Mouse (Mus musculus) C2C12 (cell line): ENCODE data around the gene Glis3. TPM values are rescaled to one million over a fixed set of nuclear protein-coding genes. Genes with fewer than 3 reads are reported as not detected.

Experiments used
- H3K27me3 ChIP-seq: one replicate; pipeline ENCODE4 v1.6.1; 2011; ENCODE audit not compliant: control insufficient read depth, insufficient read depth, insufficient read length
- H3K36me3 ChIP-seq: one replicate; pipeline ENCODE4 v1.6.1; 2011; ENCODE audit not compliant: control insufficient read depth, insufficient read depth
- H3K4me3 ChIP-seq: one replicate; pipeline ENCODE4 v1.5.1; 2011; ENCODE audit warnings: mild to moderate bottlenecking, control low read depth; ENCODE audit not compliant: poor library complexity, insufficient read depth, severe bottlenecking
- H3K79me2 ChIP-seq: one replicate; pipeline ENCODE4 v1.6.1; 2011; ENCODE audit not compliant: control insufficient read depth, insufficient read depth
- H3K79me3 ChIP-seq: one replicate; pipeline ENCODE4 v1.6.1; 2011; ENCODE audit warnings: low read depth, control low read depth
- H3ac ChIP-seq: one replicate; pipeline ENCODE3; 2011; ENCODE audit warnings: low read depth; ENCODE audit not compliant: control insufficient read depth, insufficient read length
- CEBPB ChIP-seq: IDR thresholded peaks from one replicate; pipeline ENCODE4 v1.6.1; 2011; ENCODE audit warnings: low read depth, mild to moderate bottlenecking, control low read depth, moderate library complexity
- CTCF ChIP-seq: IDR thresholded peaks from one replicate; pipeline ENCODE4 v1.5.1; 2011; ENCODE audit not compliant: control insufficient read depth, insufficient read depth, insufficient read length
- FOSL1 ChIP-seq: IDR thresholded peaks from one replicate; pipeline ENCODE4 v1.8.0; 2011; ENCODE audit warnings: mild to moderate bottlenecking, low read length; ENCODE audit not compliant: poor library complexity, insufficient read depth, severe bottlenecking
- MAX ChIP-seq: IDR thresholded peaks from one replicate; pipeline ENCODE4 v1.6.1; 2011; ENCODE audit warnings: mild to moderate bottlenecking, control low read depth
- MYOD1 ChIP-seq: IDR thresholded peaks from one replicate; pipeline ENCODE4 v1.6.1; 2011; ENCODE audit warnings: low read depth; ENCODE audit not compliant: control insufficient read depth, insufficient read length
- MYOG ChIP-seq: IDR thresholded peaks from one replicate; pipeline ENCODE4 v1.6.1; 2011; ENCODE audit not compliant: control insufficient read depth, insufficient read length; ENCODE audit errors: extremely low read depth
- USF1 ChIP-seq: IDR thresholded peaks from one replicate; pipeline ENCODE4 v1.6.1; 2011; ENCODE audit warnings: low read depth, mild to moderate bottlenecking, control low read depth, moderate library complexity
- polyA plus RNA-seq: library from polyadenylated mRNA; unstranded; fragments of >200 nt; fragmentation: generic; extraction: Trizol; gene quantifications from one replicate; pipeline ENCODE4 v1.2.1, GENCODE M21; 2012; ENCODE audit warnings: missing spikeins

Gene Glis3
- polyA plus RNA-seq, 1 experiment, result 2.9 TPM

- H3K27me3 ChIP-seq, result no peaks in the 10 kb centered on the region
- H3K79me3 ChIP-seq, result no peaks in the 10 kb centered on the region
- no peak overlapping the region for H3K4me3 ChIP-seq
- no peaks in the 10 kb centered on the region for H3K79me2 ChIP-seq
- TF ChIP-seq CTCF (no peak), MYOD1 (no peak)
- H3ac ChIP-seq, result no peak overlapping the region
- H3K36me3 ChIP-seq, result no peaks in the 10 kb centered on the region
These were observed 186.1 kb downstream of the Glis3 start for GRCm38 (mm10) chr19:28493605-28494260.

GRCm38 (mm10) chr19:28478055-28478454 is 201.8 kb downstream of the Glis3 start:
- H3K4me3 ChIP-seq, result no peak overlapping the region
- H3K79me3 ChIP-seq, result no peaks in the 10 kb centered on the region
- H3K27me3 ChIP-seq, result no peaks in the 10 kb centered on the region
- no peaks in the 10 kb centered on the region for H3K36me3 ChIP-seq
- H3ac ChIP-seq, result no peak overlapping the region
- no peaks in the 10 kb centered on the region for H3K79me2 ChIP-seq
- TF ChIP-seq CTCF (no peak), USF1 (no peak), MAX (no peak), CEBPB (no peak), MYOD1 (no peak), MYOG (no peak), FOSL1 (no peak)

GRCm38 (mm10) chr19:28477326-28477863 is 202.5 kb downstream of the Glis3 start:
- H3ac ChIP-seq, result no peak overlapping the region
- H3K79me2 ChIP-seq, result no peaks in the 10 kb centered on the region
- H3K36me3 ChIP-seq, result no peaks in the 10 kb centered on the region
- H3K27me3 ChIP-seq, result no peaks in the 10 kb centered on the region
- no peaks in the 10 kb centered on the region for H3K79me3 ChIP-seq
- no peak overlapping the region for H3K4me3 ChIP-seq
- TF ChIP-seq MYOD1 (no peak), CEBPB (no peak), CTCF (no peak), USF1 (no peak), MAX (no peak), MYOG (no peak), FOSL1 (no peak)

- H3K79me2 ChIP-seq, result no peaks in the 10 kb centered on the region
- no peak overlapping the region for H3K4me3 ChIP-seq
- no peak for TF ChIP-seq CEBPB
- H3K36me3 ChIP-seq, result no peaks in the 10 kb centered on the region
- no peak overlapping the region for H3ac ChIP-seq
- no peaks in the 10 kb centered on the region for H3K27me3 ChIP-seq
- no peaks in the 10 kb centered on the region for H3K79me3 ChIP-seq
These were observed 206.3 kb downstream of the Glis3 start for GRCm38 (mm10) chr19:28473621-28474020.

- no peak overlapping the region for H3ac ChIP-seq
- TF ChIP-seq USF1 (no peak), FOSL1 (no peak), MAX (no peak), MYOD1 (no peak), CEBPB (no peak), CTCF (no peak), MYOG (no peak)
- H3K79me2 ChIP-seq, result no peaks in the 10 kb centered on the region
- H3K4me3 ChIP-seq, result no peak overlapping the region
- H3K79me3 ChIP-seq, result no peaks in the 10 kb centered on the region
- H3K27me3 ChIP-seq, result no peaks in the 10 kb centered on the region
- H3K36me3 ChIP-seq, result no peaks in the 10 kb centered on the region
These were observed 208.7 kb downstream of the Glis3 start for GRCm38 (mm10) chr19:28471144-28471543.

GRCm38 (mm10) chr19:28465779-28466178 is 214.1 kb downstream of the Glis3 start:
- H3K79me2 ChIP-seq, result no peaks in the 10 kb centered on the region
- TF ChIP-seq FOSL1, result no peak
- TF ChIP-seq CTCF, result no peak
- TF ChIP-seq MYOD1, result no peak
- no peak for TF ChIP-seq USF1
- no peak for TF ChIP-seq MYOG
- TF ChIP-seq CEBPB, result no peak
- TF ChIP-seq MAX, result no peak
- H3K79me3 ChIP-seq, result no peaks in the 10 kb centered on the region
- H3ac ChIP-seq, result no peak overlapping the region
- H3K4me3 ChIP-seq, result no peak overlapping the region
- no peaks in the 10 kb centered on the region for H3K36me3 ChIP-seq
- no peaks in the 10 kb centered on the region for H3K27me3 ChIP-seq
